Mouse (Mus musculus) stomach, embryonic 16.5 days (tissue): ENCODE measurements around the gene Plcg2. TPM values are rescaled to one million over a fixed set of nuclear protein-coding genes. Genes with fewer than 3 reads are reported as not detected.

Experiments
- ATAC-seq: fragments of 200-750 bp; cut with Nextera tagmentation; 2 replicates; pipeline ENCODE4 v1.8.0; 2017; ENCODE audit warnings: moderate number of reproducible peaks, moderate TSS enrichment; ENCODE audit not compliant: insufficient read depth, low FRiP score
- H3K27ac ChIP-seq: fragments of 300-500 bp; sonication (generic); 2 replicates; pipeline ENCODE4 v1.5.1; 2014; ENCODE audit warnings: low read length
- H3K27me3 ChIP-seq: fragments of 300-500 bp; sonication (generic); 2 replicates; pipeline ENCODE4 v1.6.1; 2014; ENCODE audit warnings: low read length, control low read depth, mixed read lengths; ENCODE audit not compliant: control insufficient read depth, insufficient read depth
- H3K36me3 ChIP-seq: fragments of 300-500 bp; sonication (generic); 2 replicates; pipeline ENCODE4 v1.6.1; 2014; ENCODE audit warnings: low read length; ENCODE audit not compliant: control insufficient read depth, insufficient read depth
- H3K4me1 ChIP-seq: fragments of 300-500 bp; sonication (generic); 2 replicates; pipeline ENCODE4 v1.6.1; 2014; ENCODE audit warnings: low read length, control low read depth, mixed read lengths; ENCODE audit not compliant: control insufficient read depth, insufficient read depth
- H3K4me2 ChIP-seq: fragments of 300-500 bp; sonication (generic); 2 replicates; pipeline ENCODE4 v1.6.1; 2014; ENCODE audit warnings: low read depth, low read length, mixed read lengths
- H3K4me3 ChIP-seq: fragments of 300-500 bp; sonication (generic); replicated peaks from 2 replicates; pipeline ENCODE4 v1.5.1; 2014; ENCODE audit warnings: mild to moderate bottlenecking, low read length
- H3K9ac ChIP-seq: fragments of 300-500 bp; sonication (generic); 2 replicates; pipeline ENCODE4 v1.6.1; 2014; ENCODE audit warnings: low read length
- H3K9me3 ChIP-seq: fragments of 300-500 bp; sonication (generic); replicated peaks from 2 replicates; pipeline ENCODE4 v1.6.1; 2016; ENCODE audit warnings: low read length, control low read depth; ENCODE audit not compliant: control insufficient read depth
- WGBS: fragments of 180-500 bp; shearing (Covaris S2); extraction: QIAGEN DNeasy Blood & Tissue Kit; methylation state at CpG from one replicate; pipeline ENCODE4 v1.1.7; 2014; 5-methylcytosine and 5-hydroxymethylcytosine counted together
- polyA plus RNA-seq: library from polyadenylated mRNA; unstranded; fragments of >200 nt; fragmentation: Nextera tagmentation; extraction: Ambion mirVana; gene quantifications from 2 replicates; pipeline ENCODE4 v1.2.1, GENCODE M21; 2015

The Plcg2 gene
- polyA plus RNA-seq, 1 experiment from 2014 or later, result 5.2 TPM

GRCm38 (mm10) chr8:117578856-117579255 lies 80.8 kb downstream of the Plcg2 start:
- H3K27ac ChIP-seq, result no peak overlapping the region
- no peaks in the 10 kb centered on the region for H3K27me3 ChIP-seq
- no peak for ATAC-seq
- no peak overlapping the region for H3K9ac ChIP-seq
- no peak overlapping the region for H3K4me3 ChIP-seq
- H3K4me1 ChIP-seq, result no peaks in the 10 kb centered on the region
- 92% methylated on average over 6 of the region's 6 CpGs for WGBS
- no peak overlapping the region for H3K4me2 ChIP-seq
- peaks cover 3% of the 10 kb centered on the region; the same call in 1 of the 2 replicates for H3K9me3 ChIP-seq
- no peaks in the 10 kb centered on the region for H3K36me3 ChIP-seq

GRCm38 (mm10) chr8:117593862-117594261 lies 95.8 kb downstream of the Plcg2 start:
- no peak for ATAC-seq
- 73% methylated on average over 5 of the region's 5 CpGs for WGBS
- Histone ChIP-seq H3K4me3 (no peak overlapping the region), H3K9me3 (no peaks in the 10 kb centered on the region), H3K36me3 (no peaks in the 10 kb centered on the region), H3K27me3 (no peaks in the 10 kb centered on the region), H3K9ac (no peak overlapping the region), H3K27ac (no peak overlapping the region), H3K4me2 (no peak overlapping the region), H3K4me1 (no peaks in the 10 kb centered on the region)

GRCm38 (mm10) chr8:117595001-117595400 lies 96.9 kb downstream of the Plcg2 start:
- no peak overlapping the region for H3K4me2 ChIP-seq
- no peak overlapping the region for H3K9ac ChIP-seq
- 49% methylated on average over 2 of the region's 2 CpGs for WGBS
- no peaks in the 10 kb centered on the region for H3K36me3 ChIP-seq
- no peaks in the 10 kb centered on the region for H3K4me1 ChIP-seq
- H3K27ac ChIP-seq, result no peak overlapping the region
- no peak for ATAC-seq
- H3K27me3 ChIP-seq, result no peaks in the 10 kb centered on the region
- no peak overlapping the region for H3K4me3 ChIP-seq
- no peaks in the 10 kb centered on the region for H3K9me3 ChIP-seq

GRCm38 (mm10) chr8:117596777-117597176 lies 98.7 kb downstream of the Plcg2 start:
- Histone ChIP-seq H3K9me3 (no peaks in the 10 kb centered on the region), H3K4me3 (no peak overlapping the region), H3K9ac (no peak overlapping the region), H3K36me3 (no peaks in the 10 kb centered on the region), H3K4me1 (no peaks in the 10 kb centered on the region), H3K27ac (no peak overlapping the region), H3K4me2 (no peak overlapping the region), H3K27me3 (no peaks in the 10 kb centered on the region)
- WGBS, result 73% methylated on average over 5 of the region's 5 CpGs
- ATAC-seq, result no peak

- Histone ChIP-seq H3K27me3 (no peaks in the 10 kb centered on the region), H3K36me3 (no peaks in the 10 kb centered on the region), H3K9me3 (no peaks in the 10 kb centered on the region), H3K4me1 (no peaks in the 10 kb centered on the region), H3K4me3 (no peak overlapping the region), H3K4me2 (no peak overlapping the region), H3K9ac (no peak overlapping the region), H3K27ac (no peak overlapping the region)
- ATAC-seq, result no peak
- WGBS, result 77% methylated on average over 13 of the region's 13 CpGs
Observed at GRCm38 (mm10) chr8:117600839-117601238, 102.7 kb downstream of the Plcg2 start.

GRCm38 (mm10) chr8:117604101-117604500 lies 106.0 kb downstream of the Plcg2 start:
- Histone ChIP-seq H3K27me3 (no peaks in the 10 kb centered on the region), H3K9ac (no peak overlapping the region), H3K9me3 (no peaks in the 10 kb centered on the region), H3K4me3 (no peak overlapping the region), H3K36me3 (no peaks in the 10 kb centered on the region), H3K27ac (no peak overlapping the region), H3K4me2 (no peak overlapping the region), H3K4me1 (no peaks in the 10 kb centered on the region)
- ATAC-seq, result no peak
- WGBS, result 87% methylated on average over 12 of the region's 12 CpGs

GRCm38 (mm10) chr8:117604671-117605070 lies 106.6 kb downstream of the Plcg2 start:
- H3K4me1 ChIP-seq, result no peaks in the 10 kb centered on the region
- H3K4me2 ChIP-seq, result no peak overlapping the region
- no peak overlapping the region for H3K27ac ChIP-seq
- WGBS, result 87% methylated on average over 14 of the region's 14 CpGs
- H3K4me3 ChIP-seq, result no peak overlapping the region
- no peak for ATAC-seq
- H3K9ac ChIP-seq, result no peak overlapping the region
- no peaks in the 10 kb centered on the region for H3K36me3 ChIP-seq
- H3K27me3 ChIP-seq, result no peaks in the 10 kb centered on the region
- H3K9me3 ChIP-seq, result no peaks in the 10 kb centered on the region

GRCm38 (mm10) chr8:117605201-117605600 lies 107.1 kb downstream of the Plcg2 start:
- Histone ChIP-seq H3K4me3 (no peak overlapping the region), H3K27me3 (no peaks in the 10 kb centered on the region), H3K9me3 (no peaks in the 10 kb centered on the region), H3K4me1 (no peaks in the 10 kb centered on the region), H3K27ac (no peak overlapping the region), H3K36me3 (no peaks in the 10 kb centered on the region), H3K4me2 (no peak overlapping the region), H3K9ac (no peak overlapping the region)
- no peak for ATAC-seq
- WGBS, result 81% methylated on average over 8 of the region's 8 CpGs

GRCm38 (mm10) chr8:117610506-117610905 lies 112.4 kb downstream of the Plcg2 start:
- no peak for ATAC-seq
- 93% methylated on average over 10 of the region's 10 CpGs for WGBS
- H3K27ac ChIP-seq, result no peak overlapping the region
- no peaks in the 10 kb centered on the region for H3K27me3 ChIP-seq
- no peak overlapping the region for H3K4me2 ChIP-seq
- no peak overlapping the region for H3K9ac ChIP-seq
- H3K4me1 ChIP-seq, result no peaks in the 10 kb centered on the region
- no peaks in the 10 kb centered on the region for H3K36me3 ChIP-seq
- H3K4me3 ChIP-seq, result no peak overlapping the region
- peaks cover 5% of the 10 kb centered on the region; the same call in 1 of the 2 replicates for H3K9me3 ChIP-seq

GRCm38 (mm10) chr8:117612861-117613260 lies 114.8 kb downstream of the Plcg2 start:
- 83% methylated on average over 12 of the region's 12 CpGs for WGBS
- Histone ChIP-seq H3K4me2 (no peak overlapping the region), H3K9me3 (peaks cover 10% of the 10 kb centered on the region; the same call in 1 of the 2 replicates), H3K27me3 (no peaks in the 10 kb centered on the region), H3K4me1 (no peaks in the 10 kb centered on the region), H3K27ac (no peak overlapping the region), H3K4me3 (no peak overlapping the region), H3K36me3 (no peaks in the 10 kb centered on the region), H3K9ac (no peak overlapping the region)
- no peak for ATAC-seq
